Mouse (Mus musculus): ENCODE results near the gene Sh3bp1. TPM values are rescaled to one million over a fixed set of nuclear protein-coding genes. Genes with fewer than 3 reads are reported as not detected.

The Sh3bp1 gene
- total RNA-seq, 2 experiments from 2014 or later, result 27.7 to 41.8 TPM

DNA sequence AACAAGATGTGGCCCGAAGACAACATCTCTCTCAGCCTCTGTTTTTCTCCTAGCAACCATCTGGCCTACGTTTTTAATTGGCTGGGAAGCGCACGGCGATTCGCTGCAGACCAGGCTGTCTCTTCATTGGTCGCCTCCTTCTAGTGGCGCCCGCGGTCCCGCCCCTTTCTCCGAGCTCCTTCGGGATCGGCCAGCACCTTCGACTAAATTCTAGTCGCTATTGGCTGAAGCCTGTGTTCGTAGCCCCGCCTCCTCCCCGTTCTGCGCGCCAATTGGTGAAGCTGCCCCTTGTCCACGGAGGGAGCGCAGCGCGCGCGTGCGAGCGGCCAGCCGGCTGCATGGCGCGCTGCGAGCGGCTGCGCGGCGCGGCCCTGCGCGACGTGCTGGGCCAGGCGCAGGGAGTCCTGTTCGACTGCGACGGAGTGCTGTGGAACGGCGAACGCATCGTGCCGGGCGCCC, 14.1 kb downstream of the Sh3bp1 start, which contains the start of gene Pdxp:
TSS of gene Pdxp (plus strand) at position 288 of the 459 bp plus-strand sequence.
- peak within 1 kb of the TSS; percentile 96 for H3K27ac ChIP-seq
- peak; percentile 96 to 98 for DNase-seq (ENCODE audit: low spot score in 2 of 2)
- H3K4me3 ChIP-seq, result peak within 1 kb of the TSS; percentile 80
- TF ChIP-seq CTCF (conservative IDR thresholded peaks at IDR 0.05), result no peak

DNA sequence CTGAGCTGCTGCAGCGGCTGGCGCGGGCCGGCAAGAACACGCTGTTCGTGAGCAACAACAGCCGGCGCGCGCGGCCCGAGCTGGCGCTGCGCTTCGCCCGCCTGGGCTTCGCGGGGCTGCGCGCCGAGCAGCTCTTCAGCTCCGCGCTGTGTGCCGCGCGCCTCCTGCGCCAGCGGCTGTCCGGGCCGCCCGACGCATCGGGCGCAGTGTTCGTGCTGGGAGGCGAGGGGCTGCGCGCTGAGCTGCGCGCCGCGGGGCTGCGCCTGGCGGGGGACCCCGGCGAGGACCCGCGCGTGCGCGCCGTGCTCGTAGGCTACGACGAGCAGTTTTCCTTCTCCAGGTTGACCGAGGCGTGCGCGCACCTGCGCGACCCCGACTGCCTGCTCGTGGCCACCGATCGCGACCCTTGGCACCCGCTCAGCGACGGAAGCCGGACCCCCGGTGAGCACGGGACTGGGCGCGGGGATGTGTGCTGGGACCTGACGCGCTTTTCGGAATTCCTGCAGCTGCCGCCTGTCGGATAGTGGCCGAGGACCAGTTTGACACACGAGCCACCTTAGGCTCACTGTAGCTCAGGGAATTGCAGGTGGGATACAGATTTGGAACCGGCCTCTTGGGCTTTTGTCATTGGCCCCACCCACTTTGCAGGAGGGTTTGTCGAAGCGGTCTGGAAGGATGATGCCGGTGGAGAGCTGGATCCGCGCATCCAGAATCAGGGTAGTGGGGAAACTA, 14.7 kb downstream of the Sh3bp1 start:
- no peak for TF ChIP-seq CTCF (conservative IDR thresholded peaks at IDR 0.05)
- peak in 1 of 2 experiments; percentile 51 for DNase-seq (ENCODE audit: low spot score in 2 of 2)
- Histone ChIP-seq H3K4me3 (peak overlapping the region; percentile 80), H3K27ac (peak overlapping the region; percentile 96)

DNA sequence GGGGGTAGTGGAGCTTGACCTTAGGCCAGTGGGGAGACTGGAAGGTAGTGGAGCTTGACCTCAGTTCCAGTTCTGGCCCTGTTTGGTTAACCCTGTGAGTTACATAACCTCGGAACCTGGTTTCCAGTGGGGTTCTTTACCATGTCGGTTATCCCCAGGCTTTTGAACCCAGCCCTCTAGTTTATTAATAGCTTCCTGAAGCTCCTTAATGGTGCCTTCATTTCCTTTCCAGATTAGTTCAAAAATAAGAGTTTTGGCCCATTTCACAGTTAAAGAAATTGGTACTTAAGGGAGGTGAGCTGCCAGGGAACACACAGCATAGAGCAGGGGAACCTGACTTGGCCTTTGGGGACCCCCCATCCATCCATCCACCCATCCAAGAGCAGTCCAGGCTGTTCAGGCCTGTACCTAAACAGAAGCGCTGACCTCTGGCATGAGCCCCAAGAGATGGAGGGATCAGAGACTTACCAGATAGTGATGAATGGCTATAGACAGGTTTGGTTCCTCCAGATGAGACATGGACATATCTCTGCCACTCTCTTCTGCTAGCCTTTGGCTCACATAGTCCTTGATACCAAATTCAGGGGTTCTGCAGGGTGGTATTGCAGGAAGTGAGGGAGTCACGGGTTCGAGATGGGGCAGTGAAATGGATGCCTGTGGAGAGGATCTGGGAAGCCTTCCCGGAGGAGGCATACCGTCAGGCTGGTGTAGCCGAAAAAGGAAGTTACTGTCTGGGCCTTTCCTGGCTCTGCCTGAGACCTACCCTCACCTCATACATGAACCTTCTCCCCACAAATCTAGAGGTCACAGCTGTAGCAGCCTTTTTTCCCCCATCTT, 15.5 kb downstream of the Sh3bp1 start:
- no peak for TF ChIP-seq CTCF (conservative IDR thresholded peaks at IDR 0.05)
- Histone ChIP-seq H3K27ac (peak overlapping the region; percentile 96), H3K4me3 (peak overlapping the region; percentile 80)
- no peak for DNase-seq (ENCODE audit: low spot score in 2 of 2)

DNA sequence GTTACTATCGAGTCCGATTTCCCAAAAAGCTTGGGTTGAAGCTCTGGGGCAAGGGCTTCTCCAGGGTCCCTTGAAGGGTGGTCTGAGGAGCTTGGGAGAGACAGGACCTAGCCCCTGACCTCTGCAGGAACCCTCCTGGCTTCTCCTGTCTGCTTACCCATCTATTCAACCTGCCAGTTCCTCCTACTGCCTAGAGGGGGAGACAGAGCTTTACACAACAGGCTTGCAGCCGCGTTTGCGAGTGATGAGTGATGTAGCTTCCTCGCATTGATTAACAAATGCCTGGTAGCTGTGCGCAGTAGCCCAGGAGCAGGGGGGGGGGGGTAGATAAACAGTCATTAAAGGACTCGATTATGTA, 16.1 kb downstream of the Sh3bp1 start:
- TF ChIP-seq CTCF (conservative IDR thresholded peaks at IDR 0.05), result peak; percentile 85
- peak overlapping the region; percentile 80 for H3K4me3 ChIP-seq
- H3K27ac ChIP-seq, result peak overlapping the region; percentile 96
- DNase-seq (ENCODE audit: low spot score in 2 of 2), result peak; percentile 70 to 88

DNA sequence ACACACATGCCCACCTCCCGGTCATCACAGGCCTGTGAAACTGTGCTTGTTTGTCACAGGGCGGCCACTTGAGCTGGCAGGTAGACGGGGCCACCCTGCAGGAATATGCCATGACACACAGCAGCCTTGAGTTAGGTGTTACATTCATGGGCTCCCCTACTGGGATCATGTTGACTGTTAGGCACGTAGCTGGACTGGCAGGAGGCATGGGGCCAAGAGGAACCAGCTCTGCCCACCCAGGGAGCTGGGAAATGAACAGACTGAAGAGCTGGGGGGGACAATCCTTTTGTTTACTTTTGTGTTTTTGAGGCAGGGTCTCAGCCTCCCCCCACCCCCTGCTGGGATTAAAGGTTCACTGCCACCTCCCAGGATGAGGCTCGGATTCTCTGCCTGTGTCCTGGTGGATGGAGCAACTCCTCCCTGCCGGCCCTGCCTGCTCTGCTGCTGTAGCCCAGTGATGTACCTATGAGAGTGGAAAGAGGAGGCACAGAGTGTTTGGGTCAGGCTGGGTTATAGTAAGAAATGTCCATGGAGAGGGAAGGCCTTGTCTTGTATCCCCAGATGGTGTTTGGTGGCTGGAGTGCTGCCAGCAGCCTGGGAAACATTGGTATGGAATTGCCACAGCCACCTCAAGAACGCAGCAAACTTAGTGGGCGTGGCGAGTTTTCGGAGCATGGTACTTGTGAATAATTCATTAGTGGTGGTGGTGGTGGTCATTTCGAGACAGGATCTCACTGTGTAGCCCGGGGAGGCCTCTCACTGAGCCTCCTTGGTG, 16.7 kb downstream of the Sh3bp1 start:
- DNase-seq (ENCODE audit: low spot score in 2 of 2), result no peak
- TF ChIP-seq CTCF (conservative IDR thresholded peaks at IDR 0.05), result no peak
- H3K27ac ChIP-seq, result peak overlapping the region; percentile 69

DNA sequence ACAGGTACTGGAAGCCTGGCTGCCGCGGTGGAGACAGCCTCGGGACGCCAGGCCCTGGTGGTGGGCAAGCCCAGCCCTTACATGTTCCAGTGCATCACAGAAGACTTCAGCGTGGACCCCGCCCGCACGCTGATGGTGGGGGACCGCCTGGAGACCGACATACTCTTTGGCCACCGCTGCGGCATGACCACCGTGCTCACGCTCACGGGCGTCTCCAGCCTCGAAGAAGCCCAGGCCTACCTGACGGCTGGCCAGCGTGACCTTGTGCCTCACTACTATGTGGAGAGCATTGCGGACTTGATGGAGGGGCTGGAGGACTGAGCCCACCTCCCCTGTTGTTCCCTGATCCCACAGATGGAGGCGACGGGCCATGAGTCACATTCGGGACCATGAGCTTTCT, 18.6 kb downstream of the Sh3bp1 start:
- no peak for TF ChIP-seq CTCF (conservative IDR thresholded peaks at IDR 0.05)
- DNase-seq (ENCODE audit: low spot score in 2 of 2), result no peak
- H3K27ac ChIP-seq, result peak overlapping the region; percentile 23; the same call in 1 of the 2 replicates

More for the DNA sequence above, 16.7 kb downstream of the Sh3bp1 start:
- H3K4me3 ChIP-seq, result peak overlapping the region; percentile 80

DNA sequence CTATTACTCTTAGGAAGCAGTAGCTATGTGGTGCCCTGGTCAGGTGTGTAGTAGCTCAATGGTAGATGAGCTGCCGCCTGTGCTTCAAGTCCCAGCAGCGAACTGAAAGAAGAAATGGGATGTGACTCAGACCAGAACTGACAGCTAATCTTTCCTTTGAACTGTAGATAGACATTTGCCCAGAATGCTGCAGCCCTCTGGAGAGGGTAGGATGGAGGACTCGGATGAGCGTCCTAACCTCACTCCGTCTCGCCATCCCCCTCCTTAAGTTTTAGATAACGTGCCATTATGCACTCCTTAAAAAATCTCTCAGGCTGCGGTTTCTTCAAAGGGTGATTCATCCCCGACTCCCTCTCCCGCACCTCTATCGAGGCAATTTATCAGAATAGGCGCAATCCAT, 20.3 kb downstream of the Sh3bp1 start:
- Histone ChIP-seq H3K27ac (no peak overlapping the region), H3K4me3 (no peak overlapping the region)
- DNase-seq (ENCODE audit: low spot score in 2 of 2), result no peak
- no peak for TF ChIP-seq CTCF (conservative IDR thresholded peaks at IDR 0.05)

More for the DNA sequence above, 18.6 kb downstream of the Sh3bp1 start:
- H3K4me3 ChIP-seq, result no peak overlapping the region

DNA sequence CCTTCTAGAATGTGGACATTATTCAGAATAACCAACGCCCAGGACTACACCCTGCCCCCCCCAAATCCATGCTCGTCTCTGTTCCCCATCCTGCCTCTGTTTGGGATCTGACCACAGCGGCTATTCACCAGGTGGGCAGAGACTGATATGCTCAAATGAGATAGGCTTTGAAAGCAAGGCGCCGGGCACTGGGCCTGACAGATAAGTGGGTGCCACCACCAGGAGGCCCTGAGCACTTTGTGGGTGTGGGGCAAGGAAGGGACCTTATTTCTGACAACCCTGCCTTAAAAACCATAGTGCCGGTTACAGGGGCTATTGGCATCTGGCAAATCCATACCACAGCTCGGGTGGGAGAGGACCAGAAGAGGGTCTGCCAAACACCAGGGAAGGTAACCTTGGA, 23.1 kb downstream of the Sh3bp1 start:
- H3K27ac ChIP-seq, result peak overlapping the region; percentile 73
- DNase-seq (ENCODE audit: low spot score in 2 of 2), result no peak
- H3K4me3 ChIP-seq, result no peak overlapping the region
- TF ChIP-seq CTCF (conservative IDR thresholded peaks at IDR 0.05), result no peak

DNA sequence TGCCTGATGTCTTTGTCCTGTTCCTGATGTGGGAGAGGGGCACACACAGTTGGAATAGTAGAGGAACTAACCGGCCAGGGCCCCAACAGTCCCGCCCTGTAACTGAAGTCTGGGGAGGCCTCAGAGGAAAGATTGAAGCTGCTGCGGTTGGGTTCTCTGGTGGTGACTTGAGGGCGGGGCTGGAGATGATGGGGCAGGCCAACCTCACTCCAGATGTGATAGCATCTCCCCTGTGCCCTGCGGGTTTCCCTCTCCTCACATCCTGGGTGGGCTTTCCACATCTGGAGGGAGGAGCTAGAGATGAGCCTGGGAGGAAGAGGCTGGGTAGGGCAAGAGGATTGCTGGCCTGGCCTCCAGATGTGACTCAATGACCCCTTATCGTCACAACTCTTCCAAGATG, 24.0 kb downstream of the Sh3bp1 start:
- Histone ChIP-seq H3K27ac (no peak overlapping the region), H3K4me3 (no peak overlapping the region)
- TF ChIP-seq CTCF (conservative IDR thresholded peaks at IDR 0.05), result no peak
- no peak for DNase-seq (ENCODE audit: low spot score in 2 of 2)

DNA sequence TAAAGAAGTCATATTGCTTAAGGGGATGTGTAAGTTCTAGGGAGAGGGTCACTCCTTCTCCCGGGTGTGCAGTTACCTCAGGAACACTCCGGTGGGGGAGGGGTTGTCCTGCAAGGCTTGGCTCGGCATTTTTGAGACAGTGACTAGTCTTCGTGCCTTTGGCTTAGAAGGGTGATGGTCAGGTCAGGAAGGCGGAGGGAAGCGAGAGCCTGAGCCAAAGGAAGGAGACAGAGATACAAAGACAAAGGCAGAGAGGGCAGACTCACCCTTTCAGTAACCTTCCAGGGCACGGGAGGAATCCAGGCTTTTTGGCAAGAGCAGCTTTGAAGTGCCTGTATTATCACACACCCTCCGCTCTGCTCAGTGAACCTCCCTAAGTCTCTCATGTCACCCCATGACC, 25.6 kb downstream of the Sh3bp1 start:
- Histone ChIP-seq H3K27ac (no peak overlapping the region), H3K4me3 (no peak overlapping the region)
- no peak for TF ChIP-seq CTCF (conservative IDR thresholded peaks at IDR 0.05)
- DNase-seq (ENCODE audit: low spot score in 2 of 2), result no peak

DNA sequence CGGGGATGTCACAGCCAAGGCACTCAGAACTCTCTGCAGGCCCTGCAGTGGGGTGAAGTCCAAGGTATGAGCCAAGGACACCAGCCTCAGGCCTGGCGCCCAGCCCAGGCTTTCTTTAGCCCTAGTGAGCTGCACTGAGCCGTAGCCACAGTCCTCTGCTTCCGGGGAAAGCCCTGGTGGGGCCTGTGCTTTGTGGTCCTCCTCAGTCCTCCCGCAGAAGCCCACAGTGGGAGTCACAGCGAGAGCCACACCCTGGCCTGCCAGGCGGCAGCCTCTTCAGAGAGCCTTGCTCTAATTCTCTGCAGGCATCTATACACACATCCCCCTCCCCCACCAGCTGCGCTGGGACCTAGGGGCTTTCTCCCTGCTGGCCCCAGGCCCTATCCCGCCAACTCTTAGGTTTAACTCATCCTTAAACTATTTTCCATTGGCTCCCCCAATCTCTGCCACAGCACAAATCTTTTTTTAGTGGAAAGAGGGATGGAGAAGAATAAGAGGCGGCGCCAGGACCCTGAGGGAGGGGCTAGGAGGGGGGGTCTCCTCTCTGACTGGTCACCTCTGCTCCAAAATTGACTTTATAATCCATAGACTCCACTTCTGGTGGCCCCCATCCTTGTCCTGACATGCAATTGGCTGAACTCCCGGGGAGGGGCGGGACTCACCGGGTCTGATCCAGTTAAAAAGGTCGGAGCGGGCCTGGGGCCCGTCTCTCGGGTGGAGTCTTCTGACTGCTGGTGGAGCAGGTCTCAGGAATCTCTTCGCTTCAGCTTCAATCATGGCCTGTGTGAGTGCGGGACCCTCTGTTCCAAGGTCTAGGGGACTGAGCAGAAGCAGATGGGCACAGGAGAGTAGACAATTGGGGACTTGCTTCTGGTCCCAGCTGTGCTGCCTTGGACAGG, 26.7 kb downstream of the Sh3bp1 start, which contains the start of gene Lgals1:
TSS of gene Lgals1 (plus strand) at position 705 of the 899 bp plus-strand sequence.
- DNase-seq (ENCODE audit: low spot score in 2 of 2), result peak; percentile 48 to 57
- Histone ChIP-seq H3K27ac (peak within 1 kb of the TSS; percentile 53), H3K4me3 (peak within 1 kb of the TSS; percentile 50; the same call in 1 of the 2 replicates)
- no peak for TF ChIP-seq CTCF (conservative IDR thresholded peaks at IDR 0.05)
